Mouse (Mus musculus) cerebellum, adult 9-11 months (tissue): ENCODE measurements around the gene Slc25a45.

Experiments
- DNase-seq: peaks from one replicate; pipeline ENCODE4 v3.0.0; 2022

Gene Slc25a45

DNA sequence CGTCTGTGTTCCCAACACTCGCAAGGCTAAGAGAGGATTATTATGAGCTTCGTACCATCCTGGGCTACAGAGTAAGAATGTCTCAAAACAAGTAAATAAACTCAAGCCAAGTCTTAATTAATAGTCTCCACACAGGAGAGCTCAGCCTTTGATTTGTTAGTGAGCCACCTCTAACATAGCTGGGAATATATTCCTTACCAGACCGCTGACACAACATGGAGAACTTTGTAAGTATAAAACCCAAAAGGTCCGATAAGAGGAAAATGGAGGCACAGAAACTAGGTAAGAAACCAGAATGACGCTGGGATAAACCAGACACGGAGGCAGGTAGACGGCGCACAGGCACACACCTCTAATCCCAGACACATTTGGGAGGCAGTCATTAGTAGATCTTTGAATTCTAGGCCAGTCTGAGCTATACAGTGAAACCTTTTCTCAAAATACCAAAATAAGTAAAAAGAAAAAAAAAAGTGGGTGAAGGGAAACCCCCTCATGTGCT is 36.7 kb upstream of the Slc25a45 start:
- DNase-seq = no peak

- DNase-seq = no peak
Observed at GRCm38 (mm10) chr19:5841389-5841946, 36.1 kb upstream of the Slc25a45 start.

GRCm38 (mm10) chr19:5841999-5842784 is 35.4 kb upstream of the Slc25a45 start:
- DNase-seq = no peak

DNA sequence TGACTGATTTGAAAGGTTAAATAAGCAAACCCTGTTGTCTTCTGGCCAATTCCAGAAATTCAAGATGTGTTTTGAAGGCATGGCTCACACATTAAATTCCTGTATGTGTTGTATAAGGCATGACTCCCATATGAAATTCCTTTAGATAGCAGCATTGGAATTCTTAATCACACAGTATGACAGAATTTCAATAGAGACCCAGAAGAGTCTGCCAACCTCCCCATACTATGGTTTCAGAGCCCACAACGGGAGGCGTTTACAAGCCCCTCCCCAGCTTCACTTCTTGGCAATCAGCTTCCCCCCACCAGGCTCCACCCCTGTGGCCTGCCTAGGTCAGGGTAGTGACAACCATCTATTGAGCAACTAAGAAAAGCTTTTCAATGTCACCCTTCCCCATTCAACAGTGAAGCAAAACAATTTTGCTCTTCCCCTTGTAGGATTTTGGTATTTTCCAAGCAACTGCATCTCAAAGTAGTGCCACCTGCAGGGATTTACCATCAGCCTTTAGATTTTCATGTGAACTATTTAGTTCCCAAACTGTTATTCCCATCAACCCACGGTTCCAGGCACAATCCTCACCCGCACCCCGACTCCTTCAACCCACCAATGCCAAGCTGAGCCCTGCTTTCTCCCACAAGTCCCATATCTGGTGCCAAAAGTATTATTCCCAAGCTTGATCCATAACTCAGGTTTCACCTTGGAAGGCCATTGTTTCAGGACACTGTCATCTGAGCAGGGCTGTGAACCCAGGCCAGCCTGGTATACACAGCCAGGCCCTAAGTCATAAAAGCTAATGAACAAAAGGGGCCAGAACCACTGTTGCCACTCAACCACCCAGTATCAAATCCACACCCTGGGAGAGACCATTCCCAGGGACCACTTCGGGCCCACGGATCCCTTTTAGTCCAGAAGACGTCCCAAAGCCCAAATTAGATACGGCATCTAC is 34.5 kb upstream of the Slc25a45 start:
- DNase-seq = no peak

DNA sequence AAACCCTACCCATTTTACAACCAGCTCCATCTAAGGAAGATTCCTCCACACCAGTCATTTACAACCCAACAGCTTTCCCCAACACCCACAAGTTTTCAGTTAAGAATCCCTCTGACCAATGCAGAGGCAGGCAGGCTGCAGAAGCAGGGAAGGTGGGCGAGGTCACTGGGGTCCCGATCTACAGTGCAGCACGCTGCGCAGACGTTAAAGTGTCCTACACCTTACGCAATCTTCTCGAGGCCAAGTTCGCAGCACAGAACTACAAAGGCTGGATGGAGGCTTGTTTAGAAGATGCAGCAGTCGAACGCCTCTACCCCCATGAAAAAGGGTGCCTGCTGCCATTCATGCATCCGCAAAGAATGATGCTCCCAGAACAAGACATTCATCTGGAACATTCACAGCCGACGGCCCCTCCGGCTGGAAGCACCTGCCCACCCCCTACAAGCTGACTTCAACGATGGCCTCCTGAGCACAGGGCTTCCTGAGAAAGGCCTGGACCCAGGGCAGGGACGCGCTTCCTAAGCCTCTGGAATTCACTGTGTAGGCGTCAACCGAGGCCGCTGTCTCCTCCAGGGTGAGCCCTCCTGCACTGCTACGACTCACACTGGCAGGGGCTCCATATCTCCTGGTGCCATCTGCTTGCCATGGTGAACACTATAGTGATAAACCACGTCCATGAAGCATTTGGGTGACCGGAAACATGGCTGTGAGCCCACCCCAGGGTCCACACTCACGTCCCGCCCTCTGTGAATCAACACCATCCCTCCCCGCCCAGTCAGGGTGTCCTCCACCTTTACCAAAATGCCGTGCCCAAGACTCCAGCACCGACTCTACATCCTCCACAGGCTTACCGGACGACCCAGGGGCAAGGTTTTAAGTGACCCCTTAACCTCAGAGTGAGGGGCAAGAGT is 33.6 kb upstream of the Slc25a45 start:
- peak; percentile 68 for DNase-seq

- DNase-seq = peak; percentile 73
Observed at GRCm38 (mm10) chr19:5844831-5845318, 32.7 kb upstream of the Slc25a45 start.

GRCm38 (mm10) chr19:5845319-5846135 is 32.1 kb upstream of the Slc25a45 start:
- DNase-seq = peak; percentile 93

DNA sequence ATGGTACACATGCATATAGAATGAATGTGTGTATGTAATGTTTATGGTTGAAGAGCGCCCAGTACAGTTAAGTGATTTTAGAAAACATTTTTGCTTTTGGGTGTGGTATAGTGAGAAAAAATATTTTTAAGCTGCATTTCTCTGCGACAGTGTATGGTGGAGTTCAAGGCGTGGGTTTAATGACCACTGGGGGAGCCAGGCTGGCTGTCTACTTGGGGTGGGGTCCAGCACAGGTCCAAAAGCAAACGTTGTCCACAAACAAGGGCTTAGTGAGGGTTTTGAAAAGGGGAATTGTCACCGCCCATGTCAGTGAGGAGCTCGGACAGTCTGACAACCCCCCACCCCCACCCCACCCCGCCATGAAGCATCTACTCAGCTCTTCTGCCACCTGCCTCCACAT is 31.5 kb upstream of the Slc25a45 start:
- DNase-seq = peak; percentile 80

DNA sequence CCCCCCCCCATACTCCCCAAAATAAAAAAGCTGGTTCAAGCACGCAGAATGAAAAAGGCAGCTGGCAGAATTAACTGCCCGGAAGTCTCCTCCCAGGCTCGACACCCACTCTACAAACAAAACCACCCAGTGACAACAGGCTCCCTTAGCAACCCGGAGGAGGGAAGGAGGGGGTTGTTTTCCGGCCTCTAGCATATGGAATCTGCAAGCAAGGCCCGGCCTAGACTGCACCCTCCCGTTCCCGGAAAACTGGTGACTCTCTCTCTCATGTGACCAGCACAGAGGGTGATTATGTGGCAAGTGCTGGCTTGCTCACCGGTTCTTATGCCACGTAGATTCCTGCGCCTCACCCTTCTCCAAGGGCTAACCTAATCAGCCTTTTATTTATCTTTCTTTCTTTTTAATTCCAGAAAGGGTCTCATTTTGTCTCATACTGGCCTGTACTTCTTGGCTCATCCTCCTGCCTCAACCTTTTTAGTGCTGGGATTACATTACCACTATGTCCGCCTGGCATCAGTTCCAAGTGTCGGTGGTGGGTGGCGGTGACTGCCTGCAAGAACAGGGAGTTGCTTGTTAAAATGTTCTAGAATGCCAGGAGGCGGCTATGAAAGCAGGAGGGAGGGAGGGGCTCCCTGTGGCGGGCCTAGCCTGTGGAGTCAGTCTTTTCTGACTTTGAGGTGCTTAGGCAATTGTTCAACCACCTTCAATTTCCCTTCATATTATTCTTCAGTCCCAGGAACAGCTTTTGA is 30.9 kb upstream of the Slc25a45 start:
- DNase-seq = peak; percentile 96

DNA sequence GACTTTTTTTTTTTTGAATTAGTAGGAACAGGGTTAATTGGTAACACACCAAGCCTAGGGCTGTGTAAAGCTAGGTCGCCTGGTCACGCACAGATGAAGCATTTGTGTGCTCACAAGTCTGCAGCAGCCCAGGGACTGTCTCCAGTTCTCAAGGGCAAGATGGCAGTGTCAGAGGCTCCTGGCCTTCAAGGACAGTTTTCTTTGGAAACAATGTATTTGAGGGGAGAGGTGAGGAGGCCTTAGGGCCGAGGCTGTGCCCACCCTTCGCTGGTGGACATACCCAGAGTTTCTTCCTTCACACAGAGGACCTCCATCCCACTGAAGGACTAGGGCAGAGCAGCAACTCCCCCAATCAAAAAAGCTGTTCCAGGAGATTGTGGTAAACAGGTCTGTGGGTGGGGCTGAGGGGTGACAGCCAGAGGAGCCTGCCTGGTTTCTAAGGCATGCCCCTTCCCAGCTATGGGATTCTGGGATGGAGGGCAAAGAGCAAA is 30.3 kb upstream of the Slc25a45 start:
- DNase-seq = peak; percentile 74

- peak; percentile 83 for DNase-seq
Observed at GRCm38 (mm10) chr19:5848032-5848825, 29.4 kb upstream of the Slc25a45 start.

DNA sequence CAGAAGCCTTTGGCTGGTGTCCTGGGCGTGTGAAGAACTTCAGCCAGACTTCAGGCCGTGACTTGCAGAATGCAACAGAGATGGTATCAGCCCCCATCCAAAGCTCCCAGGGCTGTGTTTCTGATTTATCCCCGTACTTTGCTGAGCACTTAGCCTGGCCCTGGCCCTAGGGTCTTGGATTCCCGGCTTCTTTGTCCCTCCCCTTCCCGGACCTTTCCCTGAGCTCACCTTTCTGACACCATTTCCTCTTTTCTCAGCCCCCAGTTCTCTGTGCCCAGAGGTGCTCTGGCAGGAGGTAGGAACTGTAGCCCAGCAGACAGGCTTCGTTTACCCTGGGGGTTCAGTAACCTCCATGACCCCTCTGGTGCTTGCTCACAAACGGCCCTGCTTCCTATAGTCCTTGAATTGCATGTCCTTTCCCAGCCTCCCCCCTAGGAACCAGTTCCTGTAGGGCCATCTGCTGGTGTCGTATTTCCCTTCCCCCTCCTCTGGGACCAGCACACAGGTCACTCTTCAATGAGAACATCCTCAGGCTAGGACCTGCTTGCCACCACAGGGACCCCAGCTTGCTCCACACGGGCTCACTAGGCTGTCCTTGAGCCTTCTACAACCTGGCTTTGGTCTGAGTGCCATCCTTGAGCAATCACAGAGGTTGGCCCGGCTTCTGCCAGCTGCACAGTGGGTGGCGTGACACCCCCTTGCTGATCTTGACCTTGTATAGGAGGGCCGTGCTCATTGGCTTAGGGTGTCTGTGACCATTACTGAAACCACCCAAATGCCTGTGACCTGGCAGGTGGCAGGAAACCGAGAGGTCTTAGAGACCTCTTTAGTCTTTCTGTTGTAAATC is 28.6 kb upstream of the Slc25a45 start:
- peak; percentile 83 for DNase-seq

DNA sequence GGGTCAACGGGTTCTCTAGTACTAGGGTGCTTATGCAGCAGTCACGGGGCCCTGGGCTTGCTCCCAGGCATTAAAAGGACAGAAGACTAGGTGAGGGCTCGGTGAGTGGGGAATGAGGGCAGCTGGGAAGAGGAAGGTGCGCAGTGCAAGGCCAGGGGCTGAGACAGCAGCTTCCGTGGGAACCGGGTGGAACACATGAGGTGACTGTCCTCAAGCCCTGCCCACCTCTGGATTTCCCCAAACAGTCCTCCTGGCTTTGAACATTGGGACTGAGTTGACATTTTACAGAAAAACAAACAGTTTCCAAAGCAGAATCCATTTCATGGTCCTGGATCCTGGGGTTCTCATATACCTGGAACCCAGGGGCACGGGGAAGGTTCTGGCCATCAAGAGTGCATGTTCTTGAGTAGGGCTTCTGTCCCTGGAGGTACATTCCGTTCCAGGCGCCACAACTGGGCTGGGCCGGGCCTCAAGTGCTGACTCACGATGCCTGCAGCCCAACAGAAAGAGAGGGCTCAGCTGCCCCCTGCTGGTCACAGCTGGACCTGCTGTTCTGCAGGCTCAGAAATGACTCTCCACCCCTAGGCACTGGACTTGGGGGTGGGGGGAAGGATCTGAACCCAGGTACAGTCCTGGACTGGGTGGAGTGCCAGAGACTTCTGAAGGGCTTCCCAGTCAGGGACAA is 27.6 kb upstream of the Slc25a45 start:
- peak; percentile 93 for DNase-seq

DNA sequence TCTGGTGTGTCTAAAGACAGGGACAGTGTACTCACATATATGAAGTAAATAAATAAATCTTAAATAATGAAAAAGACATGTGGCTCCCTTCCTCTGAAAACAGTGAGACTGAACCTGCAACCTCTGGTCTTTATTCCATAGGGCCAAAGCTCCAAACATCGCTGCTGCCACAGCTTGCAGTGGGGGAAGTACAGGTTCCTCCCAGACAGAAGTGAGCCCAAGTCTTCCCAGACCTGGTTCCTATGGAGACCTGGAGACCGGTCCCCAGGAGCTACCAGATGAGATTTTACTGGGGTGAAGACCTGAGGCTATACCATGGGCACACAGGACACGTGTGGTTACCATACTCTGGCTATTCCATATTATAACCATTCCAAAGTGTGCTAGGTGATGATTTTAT is 26.7 kb upstream of the Slc25a45 start:
- no peak for DNase-seq

GRCm38 (mm10) chr19:5851481-5851971 is 26.1 kb upstream of the Slc25a45 start:
- no peak for DNase-seq

- DNase-seq = peak; percentile 29
Observed at GRCm38 (mm10) chr19:5852035-5852722, 25.4 kb upstream of the Slc25a45 start.

- DNase-seq = no peak
Observed at GRCm38 (mm10) chr19:5856604-5857003, 21.0 kb upstream of the Slc25a45 start.
